Mouse (Mus musculus) limb, embryonic 11.5 days (tissue): ENCODE data around the gene Zscan4b. TPM values are rescaled to one million over a fixed set of nuclear protein-coding genes. Genes with fewer than 3 reads are reported as not detected.
"Not testable (repeated sequence)": the region's sequence is repeated elsewhere in the genome, so short reads cannot be mapped to it uniquely, and the experiment has no call there.

Source experiments
- ATAC-seq: fragments of 200-750 bp; cut with Nextera tagmentation; 2 replicates; pipeline ENCODE4 v1.8.0; 2017; ENCODE audit warnings: low read depth; ENCODE audit not compliant: insufficient number of reproducible peaks, low FRiP score, low TSS enrichment
- DNase-seq: peaks from one replicate; pipeline ENCODE4 v3.0.0-alpha.2; 2015; ENCODE audit warnings: low spot score
- H3K27ac ChIP-seq: fragments of 300-500 bp; sonication (generic); replicated peaks from 2 replicates; pipeline ENCODE4 v1.5.1; 2014; ENCODE audit warnings: low read depth, mild to moderate bottlenecking, low read length
- H3K27me3 ChIP-seq: fragments of 300-500 bp; sonication (generic); 2 replicates; pipeline ENCODE4 v1.6.1; 2014; ENCODE audit warnings: mild to moderate bottlenecking, low read length, mixed read lengths; ENCODE audit not compliant: control insufficient read depth, insufficient read depth
- H3K36me3 ChIP-seq: fragments of 300-500 bp; sonication (generic); 2 replicates; pipeline ENCODE4 v1.6.1; 2014; ENCODE audit warnings: mild to moderate bottlenecking, low read length, moderate library complexity, mixed read lengths; ENCODE audit not compliant: control insufficient read depth, insufficient read depth
- H3K4me1 ChIP-seq: fragments of 300-500 bp; sonication (generic); 2 replicates; pipeline ENCODE4 v1.6.1; 2014; ENCODE audit warnings: low read length, mixed read lengths; ENCODE audit not compliant: control insufficient read depth, insufficient read depth
- H3K4me2 ChIP-seq: fragments of 300-500 bp; sonication (generic); 2 replicates; pipeline ENCODE4 v1.6.1; 2014; ENCODE audit warnings: low read depth, mild to moderate bottlenecking, moderate library complexity; ENCODE audit not compliant: severe bottlenecking
- H3K4me3 ChIP-seq: fragments of 300-500 bp; sonication (generic); 2 replicates; pipeline ENCODE4 v1.5.1; 2014; ENCODE audit warnings: low read depth, low read length
- H3K9ac ChIP-seq: fragments of 300-500 bp; sonication (generic); 2 replicates; pipeline ENCODE4 v1.6.1; 2014; ENCODE audit warnings: mild to moderate bottlenecking, low read length
- H3K9me3 ChIP-seq: fragments of 300-500 bp; sonication (generic); 2 replicates; pipeline ENCODE4 v1.6.1; 2016; ENCODE audit warnings: low read length; ENCODE audit not compliant: control insufficient read depth
- WGBS: fragments of 180-500 bp; shearing (Covaris S2); extraction: QIAGEN DNeasy Blood & Tissue Kit; methylation state at CpG from one replicate; pipeline ENCODE4 v1.1.7; 2014; 5-methylcytosine and 5-hydroxymethylcytosine counted together
- polyA plus RNA-seq: library from polyadenylated mRNA; unstranded; fragments of >200 nt; fragmentation: Nextera tagmentation; extraction: Ambion mirVana; gene quantifications from 2 replicates; pipeline ENCODE4 v1.2.1, GENCODE M21; 2014

Zscan4b gene
- polyA plus RNA-seq = not detected in 2 replicates

- not testable (repeated sequence) for H3K9ac ChIP-seq, H3K4me2 ChIP-seq, H3K4me3 ChIP-seq, ATAC-seq, DNase-seq, H3K4me1 ChIP-seq, H3K9me3 ChIP-seq, H3K27me3 ChIP-seq, H3K36me3 ChIP-seq, H3K27ac ChIP-seq
- WGBS = 100% methylated on average over 1 of the region's 1 CpGs
Observed at GRCm38 (mm10) chr7:10904950-10905349, at the start of gene Zscan4b. Gene Zscan4b (minus strand): TSS chr7:10905050.

Other genes starting within 250 kb of the Zscan4b start
- not detected in 2 replicates for gene Nlrp4b, start 217.3 kb downstream of the Zscan4b start, polyA plus RNA-seq
- gene Vmn1r71, start 150.7 kb downstream of the Zscan4b start, polyA plus RNA-seq = not detected in 2 replicates
- gene Zscan4c, start 100.7 kb upstream of the Zscan4b start, polyA plus RNA-seq = not detected in 2 replicates
- gene Zscan4-ps1, start 164.6 kb upstream of the Zscan4b start, polyA plus RNA-seq = not detected in 2 replicates